ENCODE assay signal across 30 mouse cellular contexts in the genomic region with DNA sequence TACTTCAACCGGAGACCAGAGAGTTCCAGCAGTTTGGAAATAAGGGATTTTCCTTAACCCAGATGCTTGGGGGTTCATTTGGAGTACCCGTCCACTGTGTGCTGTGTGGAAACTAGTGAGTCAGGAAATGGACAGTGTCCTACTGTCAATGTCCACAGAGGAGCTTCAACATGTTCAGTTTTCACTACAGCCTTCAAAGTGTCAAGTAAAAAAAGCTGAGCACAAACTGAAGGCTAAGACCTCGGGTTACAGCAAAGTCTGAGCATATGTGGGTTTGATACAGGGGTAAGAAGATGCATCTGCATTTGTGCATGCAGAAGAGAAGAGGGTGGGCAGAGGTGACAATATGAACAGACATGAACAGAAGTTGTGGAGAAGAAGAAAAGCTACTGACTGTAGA.
"Had no signal": no experiment of that assay in that cellular context is flagged by ENCODE, and none has a peak within 500 bp of the region (broad histone marks: within the 10 kb centered on the region; RNA-seq: fewer than 3 reads in every experiment).

No protein-coding gene starts in this region.

- H3K4me1 ChIP-seq: limb, embryonic 10.5 days; limb, embryonic 12.5 days; limb, embryonic 13.5 days; liver, embryonic 12.5 days; liver, embryonic 13.5 days; liver, embryonic 15.5 days; lung, embryonic 15.5 days; midbrain, embryonic 12.5 days; midbrain, embryonic 13.5 days; midbrain, embryonic 15.5 days; neural tube, embryonic 12.5 days had no signal

- ATAC-seq: liver, embryonic 12.5 days; liver, postnatal 0 days; lung, postnatal 0 days; midbrain, embryonic 13.5 days; midbrain, embryonic 15.5 days; midbrain, embryonic 16.5 days had no signal

- H3K27me3 ChIP-seq: limb, embryonic 12.5 days; limb, embryonic 13.5 days; limb, embryonic 15.5 days; liver, embryonic 12.5 days; liver, embryonic 13.5 days; liver, embryonic 15.5 days; lung, embryonic 15.5 days; megakaryocyte, embryonic 14.5 days; midbrain, embryonic 12.5 days; midbrain, embryonic 13.5 days; midbrain, embryonic 15.5 days; neural tube, embryonic 12.5 days had no signal

- H3K4me2 ChIP-seq: limb, embryonic 12.5 days; limb, embryonic 13.5 days; limb, embryonic 15.5 days; liver, embryonic 11.5 days; liver, embryonic 12.5 days; liver, embryonic 13.5 days; liver, embryonic 15.5 days; lung, embryonic 14.5 days; lung, embryonic 15.5 days; midbrain, embryonic 12.5 days; midbrain, embryonic 13.5 days; midbrain, embryonic 15.5 days; neural tube, embryonic 12.5 days had no signal

- H3K9me3 ChIP-seq: limb, embryonic 10.5 days; limb, embryonic 12.5 days; limb, embryonic 13.5 days; limb, embryonic 15.5 days; liver, embryonic 12.5 days; liver, embryonic 13.5 days; liver, embryonic 15.5 days; lung, embryonic 15.5 days; megakaryocyte, embryonic 14.5 days; midbrain, embryonic 12.5 days; midbrain, embryonic 13.5 days; midbrain, embryonic 15.5 days; neural tube, embryonic 12.5 days had no signal

- H3K27ac ChIP-seq: limb, embryonic 10.5 days; limb, embryonic 12.5 days; limb, embryonic 13.5 days; limb, embryonic 15.5 days; liver, embryonic 12.5 days; liver, embryonic 13.5 days; liver, embryonic 14.5 days; liver, embryonic 15.5 days; lung, embryonic 15.5 days; macrophage; midbrain, embryonic 12.5 days; midbrain, embryonic 13.5 days; midbrain, embryonic 15.5 days; neural tube, embryonic 12.5 days had no signal

- H3K4me3 ChIP-seq: limb, embryonic 10.5 days; limb, embryonic 12.5 days; limb, embryonic 13.5 days; limb, embryonic 15.5 days; liver, embryonic 12.5 days; liver, embryonic 13.5 days; liver, embryonic 15.5 days; lung, embryonic 15.5 days; megakaryocyte, embryonic 14.5 days; midbrain, embryonic 12.5 days; midbrain, embryonic 13.5 days; midbrain, embryonic 15.5 days; myocyte; neural tube, embryonic 12.5 days had no signal

- DNase-seq: left cerebral cortex, postnatal 4 days; liver; liver, embryonic 13.5 days; liver, postnatal 0 days; lung, adult 18-20 months; lung, adult 2 months; lung, embryonic 14.5 days; lung, postnatal 10 days; lung, postnatal 14 days; lung, postnatal 36 days; lung, postnatal 4 days; midbrain, embryonic 14.5 days had no signal

- H3K9ac ChIP-seq: limb, embryonic 12.5 days; limb, embryonic 13.5 days; limb, embryonic 15.5 days; liver, embryonic 12.5 days; liver, embryonic 13.5 days; liver, embryonic 14.5 days; liver, embryonic 15.5 days; liver, postnatal 0 days; lung, embryonic 14.5 days; lung, embryonic 15.5 days; midbrain, embryonic 12.5 days; midbrain, embryonic 13.5 days; midbrain, embryonic 15.5 days; neural tube, embryonic 12.5 days had no signal
